Mouse (Mus musculus) myocyte (in vitro differentiated cells): ENCODE results near the gene Usp36. TPM values are rescaled to one million over a fixed set of nuclear protein-coding genes. Genes with fewer than 3 reads are reported as not detected.

ENCODE experiments used
- H3K27me3 ChIP-seq: one replicate; pipeline ENCODE4 v1.6.1; 2011; ENCODE audit not compliant: control insufficient read depth, insufficient read depth, insufficient read length
- H3K36me3 ChIP-seq: one replicate; pipeline ENCODE4 v1.6.1; 2011; ENCODE audit not compliant: control insufficient read depth, insufficient read depth
- H3K4me2 ChIP-seq: one replicate; pipeline ENCODE4 v1.6.1; 2011; ENCODE audit warnings: low read depth, control low read depth
- H3K4me3 ChIP-seq: one replicate; pipeline ENCODE4 v1.5.1; 2011; ENCODE audit warnings: mild to moderate bottlenecking, control low read depth, moderate library complexity
- H3K79me2 ChIP-seq: one replicate; pipeline ENCODE4 v1.6.1; 2011; ENCODE audit not compliant: control insufficient read depth, insufficient read depth
- H3ac ChIP-seq: one replicate; pipeline ENCODE4 v1.6.1; 2011; ENCODE audit not compliant: control insufficient read depth, insufficient read length
- CEBPB ChIP-seq: IDR thresholded peaks from 2 replicates; pipeline ENCODE4 v1.6.1; 2011; ENCODE audit warnings: mild to moderate bottlenecking, moderate library complexity; ENCODE audit not compliant: poor library complexity, insufficient read depth, severe bottlenecking
- E2F4 ChIP-seq: IDR thresholded peaks from one replicate; pipeline ENCODE4 v1.6.1; 2011; ENCODE audit warnings: mild to moderate bottlenecking, control low read depth, moderate library complexity; ENCODE audit not compliant: insufficient read depth
- MAX ChIP-seq: IDR thresholded peaks from one replicate; pipeline ENCODE4 v1.6.1; 2011; ENCODE audit warnings: low read depth, mild to moderate bottlenecking, control low read depth
- MYOD1 ChIP-seq, 3 experiments: IDR thresholded peaks; one replicate each; pipeline ENCODE4 v1.6.1; 2011; ENCODE audit warnings: control low read depth in 2 of 3, low read depth in 2 of 3, mild to moderate bottlenecking in 2 of 3, moderate library complexity in 1 of 3; ENCODE audit not compliant: insufficient read length in 2 of 3, control insufficient read depth in 1 of 3
- MYOG ChIP-seq, 3 experiments: IDR thresholded peaks; one replicate each; pipeline ENCODE4 v1.6.1; 2011; ENCODE audit warnings: control low read depth in 2 of 3, low read depth in 2 of 3, mild to moderate bottlenecking in 2 of 3; ENCODE audit not compliant: insufficient read length in 2 of 3, control insufficient read depth in 1 of 3, insufficient read depth in 1 of 3
- POLR2A ChIP-seq: IDR thresholded peaks from one replicate; pipeline ENCODE4 v1.6.1; 2011; ENCODE audit warnings: low read depth, mild to moderate bottlenecking, control low read depth, moderate library complexity; ENCODE audit not compliant: insufficient read length
- POLR2AphosphoS2 ChIP-seq: IDR thresholded peaks from one replicate; pipeline ENCODE4 v1.6.1; 2011; ENCODE audit warnings: low read depth, control low read depth; ENCODE audit not compliant: insufficient read length
- REST ChIP-seq: IDR thresholded peaks from one replicate; pipeline ENCODE4 v1.6.1; 2011; ENCODE audit warnings: mild to moderate bottlenecking, control low read depth, moderate library complexity; ENCODE audit not compliant: insufficient read depth, insufficient read length
- SRF ChIP-seq: IDR thresholded peaks from one replicate; pipeline ENCODE4 v1.6.1; 2011; ENCODE audit warnings: low read depth; ENCODE audit not compliant: control insufficient read depth, insufficient read length
- TCF12 ChIP-seq: IDR thresholded peaks from one replicate; pipeline ENCODE4 v1.6.1; 2011; ENCODE audit warnings: mild to moderate bottlenecking, control low read depth; ENCODE audit not compliant: poor library complexity, insufficient read depth, severe bottlenecking
- TCF3 ChIP-seq: IDR thresholded peaks from one replicate; pipeline ENCODE4 v1.6.1; 2011; ENCODE audit warnings: low read depth, control low read depth; ENCODE audit not compliant: insufficient read length
- USF1 ChIP-seq: IDR thresholded peaks from one replicate; pipeline ENCODE4 v1.6.1; 2011; ENCODE audit warnings: low read depth, mild to moderate bottlenecking, control low read depth, moderate library complexity
- polyA plus RNA-seq: library from polyadenylated mRNA; unstranded; fragments of >200 nt; fragmentation: generic; extraction: Trizol; gene quantifications from one replicate; pipeline ENCODE4 v1.2.1, GENCODE M21; 2012; ENCODE audit warnings: missing spikeins

The Usp36 gene
- polyA plus RNA-seq, 1 experiment = 19.5 TPM

DNA sequence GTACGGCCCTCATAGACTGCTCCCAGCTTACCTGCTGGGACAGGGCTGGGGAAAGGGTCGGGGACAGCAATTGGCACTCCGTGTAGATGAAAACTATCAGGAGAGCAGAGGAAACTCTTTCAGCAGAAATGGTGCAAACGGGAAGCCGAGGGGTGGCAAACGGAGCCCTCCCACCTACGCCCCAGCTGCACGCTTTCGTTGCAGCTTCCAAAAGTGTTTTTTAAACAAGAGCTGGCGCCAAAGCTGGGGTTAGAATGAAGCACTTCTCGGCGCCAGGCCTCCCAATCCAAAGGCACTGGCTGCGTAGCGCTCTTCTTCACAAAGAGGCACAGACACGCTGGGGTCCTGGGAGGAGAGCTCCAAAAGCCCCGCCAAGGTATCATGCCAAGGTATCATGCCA, 40.7 kb upstream of the Usp36 start:
- Histone ChIP-seq H3K36me3 (peaks cover 13% of the 10 kb centered on the region), H3K27me3 (no peaks in the 10 kb centered on the region), H3K4me2 (no peak overlapping the region), H3K4me3 (no peak overlapping the region), H3K79me2 (peaks cover 58% of the 10 kb centered on the region), H3ac (no peak overlapping the region)
- TF ChIP-seq TCF12 (no peak), USF1 (no peak), POLR2AphosphoS2 (no peak), MYOD1 (IDR thresholded peaks at IDR 0.05; ENCODE audit: control insufficient read depth in 1 of 3, insufficient read length in 2 of 3, low read depth in 2 of 3) (no peak), MYOG (IDR thresholded peaks at IDR 0.05; ENCODE audit: control insufficient read depth in 1 of 3, insufficient read depth in 1 of 3, insufficient read length in 2 of 3, low read depth in 2 of 3) (no peak), SRF (no peak), MAX (no peak), E2F4 (no peak), POLR2A (no peak), TCF3 (no peak), REST (no peak), CEBPB (no peak)

DNA sequence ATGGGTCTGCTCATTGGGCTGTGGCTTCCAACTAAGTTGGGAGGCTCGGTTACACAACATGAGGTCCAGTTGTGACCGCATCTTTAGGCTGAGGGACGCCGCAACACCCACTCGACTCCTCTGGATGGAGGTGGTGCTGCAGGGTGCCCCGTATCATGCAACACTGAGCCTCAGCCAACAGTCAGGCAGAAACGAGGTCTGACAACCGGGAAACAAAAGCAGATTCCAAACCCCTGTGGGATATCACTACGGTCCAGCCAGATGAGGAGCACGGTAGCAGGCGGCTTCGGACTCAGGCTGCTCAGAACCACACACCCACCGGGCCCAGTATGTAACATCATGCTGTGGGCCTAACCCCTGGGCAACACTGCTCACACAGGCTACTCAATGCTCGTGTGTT, 40.3 kb upstream of the Usp36 start:
- no peaks in the 10 kb centered on the region for H3K27me3 ChIP-seq
- no peak overlapping the region for H3ac ChIP-seq
- H3K4me2 ChIP-seq = no peak overlapping the region
- H3K4me3 ChIP-seq = no peak overlapping the region
- H3K79me2 ChIP-seq = peaks cover 60% of the 10 kb centered on the region
- TF ChIP-seq MAX (no peak), CEBPB (no peak), REST (no peak), POLR2A (no peak), E2F4 (no peak), TCF12 (no peak), MYOD1 (IDR thresholded peaks at IDR 0.05; ENCODE audit: control insufficient read depth in 1 of 3, insufficient read length in 2 of 3, low read depth in 2 of 3) (no peak), SRF (no peak), MYOG (IDR thresholded peaks at IDR 0.05; ENCODE audit: control insufficient read depth in 1 of 3, insufficient read depth in 1 of 3, insufficient read length in 2 of 3, low read depth in 2 of 3) (no peak), TCF3 (no peak), POLR2AphosphoS2 (no peak), USF1 (no peak)
- peaks cover 13% of the 10 kb centered on the region for H3K36me3 ChIP-seq

DNA sequence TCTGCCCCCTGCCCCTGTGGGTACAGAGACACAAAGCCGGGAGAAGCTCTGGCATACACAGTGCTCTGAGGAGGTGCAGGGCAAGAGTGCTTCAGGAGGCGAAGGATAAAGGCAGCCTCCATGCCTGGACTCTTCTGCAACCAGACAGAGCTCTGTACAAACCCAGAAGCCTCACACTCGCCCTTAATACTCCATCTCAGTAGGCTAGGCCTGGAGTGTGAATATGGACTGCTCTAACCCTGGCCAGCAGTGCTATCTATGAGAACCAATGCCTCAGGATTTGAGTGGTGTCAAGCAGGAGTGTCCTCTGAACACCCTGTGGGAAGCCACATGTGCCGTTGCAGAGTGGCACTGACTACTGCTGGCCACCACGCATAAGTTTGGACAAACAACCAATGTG, 38.9 kb upstream of the Usp36 start:
- Histone ChIP-seq H3K4me3 (no peak overlapping the region), H3K27me3 (no peaks in the 10 kb centered on the region), H3K79me2 (peaks cover 56% of the 10 kb centered on the region), H3ac (no peak overlapping the region), H3K36me3 (peaks cover 13% of the 10 kb centered on the region), H3K4me2 (no peak overlapping the region)
- no peak for TF ChIP-seq POLR2A

- no peak overlapping the region for H3K4me3 ChIP-seq
- H3ac ChIP-seq = no peak overlapping the region
- TF ChIP-seq CEBPB = no peak
- TF ChIP-seq USF1 = no peak
- no peak for TF ChIP-seq MYOG (IDR thresholded peaks at IDR 0.05; ENCODE audit: control insufficient read depth in 1 of 3, insufficient read depth in 1 of 3, insufficient read length in 2 of 3, low read depth in 2 of 3)
- no peak for TF ChIP-seq TCF3
- no peak for TF ChIP-seq TCF12
- TF ChIP-seq POLR2AphosphoS2 = peak; percentile 32
- no peak for TF ChIP-seq REST
- TF ChIP-seq POLR2A = no peak
- TF ChIP-seq SRF = no peak
- H3K79me2 ChIP-seq = peaks cover 58% of the 10 kb centered on the region
- peak overlapping the region; percentile 69 for H3K4me2 ChIP-seq
- no peaks in the 10 kb centered on the region for H3K27me3 ChIP-seq
- peaks cover 13% of the 10 kb centered on the region for H3K36me3 ChIP-seq
Observed at GRCm38 (mm10) chr11:118328511-118328910, 38.5 kb upstream of the Usp36 start.

GRCm38 (mm10) chr11:118326991-118327971, 37.2 kb upstream of the Usp36 start:
- Histone ChIP-seq H3K4me3 (no peak overlapping the region), H3ac (no peak overlapping the region), H3K36me3 (peaks cover 7% of the 10 kb centered on the region), H3K27me3 (no peaks in the 10 kb centered on the region), H3K4me2 (peak overlapping the region; percentile 69), H3K79me2 (peaks cover 53% of the 10 kb centered on the region)
- TF ChIP-seq POLR2AphosphoS2 = peak; percentile 45
- peak in 2 of 3 experiments; percentile 4 to 55 for TF ChIP-seq MYOD1 (IDR thresholded peaks at IDR 0.05; ENCODE audit: control insufficient read depth in 1 of 3, insufficient read length in 2 of 3, low read depth in 2 of 3)
- TF ChIP-seq TCF3 = no peak
- TF ChIP-seq POLR2A = no peak
- peak; percentile 76 for TF ChIP-seq USF1
- TF ChIP-seq MYOG (IDR thresholded peaks at IDR 0.05; ENCODE audit: control insufficient read depth in 1 of 3, insufficient read depth in 1 of 3, insufficient read length in 2 of 3, low read depth in 2 of 3) = peak in 1 of 3 experiments; percentile 34
- TF ChIP-seq TCF12 = no peak
- TF ChIP-seq SRF = no peak
- no peak for TF ChIP-seq REST
- no peak for TF ChIP-seq CEBPB
- peak; percentile 6 for TF ChIP-seq E2F4
- TF ChIP-seq MAX = peak; percentile 17
